Mouse (Mus musculus) heart, postnatal 0 days (tissue): ENCODE data around the gene Dusp22.

Experiments
- CTCF ChIP-seq: IDR thresholded peaks from 2 replicates; pipeline ENCODE4 v1.5.1; 2016; ENCODE audit warnings: antibody characterized with exemption, control low read depth, low read depth
- EP300 ChIP-seq: IDR thresholded peaks from 2 replicates; pipeline ENCODE4 v1.6.1; 2016; ENCODE audit warnings: antibody characterized with exemption, low read depth

DNA sequence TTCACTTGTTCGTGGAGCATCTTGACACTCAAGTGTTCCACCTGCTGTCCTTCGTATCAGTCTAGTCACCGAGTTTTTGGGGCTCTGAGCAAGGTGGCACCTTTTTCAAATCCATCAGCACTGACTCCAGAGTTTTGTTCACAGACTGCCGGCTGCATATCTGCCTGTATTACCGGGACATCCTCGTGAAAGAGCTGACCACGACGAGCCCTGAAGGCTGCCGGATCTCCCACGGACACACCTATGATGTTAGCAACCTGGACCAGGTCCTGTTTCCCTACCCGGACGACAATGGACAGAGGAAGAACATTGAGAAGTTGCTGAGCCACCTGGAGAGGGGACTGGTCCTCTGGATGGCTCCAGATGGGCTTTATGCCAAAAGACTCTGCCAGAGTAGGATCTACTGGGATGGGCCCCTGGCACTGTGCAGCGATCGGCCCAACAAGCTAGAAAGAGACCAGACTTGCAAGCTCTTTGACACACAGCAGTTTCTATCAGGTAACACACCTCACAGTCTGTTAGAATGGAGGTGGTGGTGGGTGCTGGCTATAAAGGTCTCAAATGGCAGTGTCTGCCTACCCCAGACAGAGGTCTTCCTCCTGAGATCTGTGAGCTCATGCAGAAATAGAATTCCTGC, 97.6 kb downstream of the Dusp22 start:
- no peak for TF ChIP-seq EP300
- TF ChIP-seq CTCF, result no peak
